In genomic region chr9:111497074-111497811, GRCm38 (mm10) we compare ENCODE assay signal across 8 mouse cellular contexts. TPM values are rescaled to one million over a fixed set of nuclear protein-coding genes. Genes with fewer than 3 reads are reported as not detected.
A peak's percentile ranks its signal among the peaks of the same experiment; 100 is the strongest.
DNase-seq lines count a peak whose midpoint lies in the region; ATAC-seq lines count a peak whose summit lies in the region.

No protein-coding gene starts in this region.

- peaks cover 7% of the 10 kb centered on the region; the same call in 1 of the 2 replicates for H3K27me3 ChIP-seq in liver, embryonic 12.5 days (replicated peaks)
- no peaks in the 10 kb centered on the region for H3K27me3 ChIP-seq in kidney, embryonic 14.5 days (ENCODE audit: control insufficient read depth, insufficient read depth, low read length)
- H3K27me3 ChIP-seq in limb, embryonic 13.5 days, result no peaks in the 10 kb centered on the region
- H3K27me3 ChIP-seq in splenic B cell, adult 2 months (ENCODE audit: control insufficient read depth, insufficient read depth, low read length, poor library complexity, severe bottlenecking), result no peaks in the 10 kb centered on the region

- H3K9ac ChIP-seq in liver, embryonic 12.5 days, result no peak overlapping the region
- no peak overlapping the region for H3K9ac ChIP-seq in kidney, embryonic 14.5 days (ENCODE audit: low read depth, low read length)
- H3K9ac ChIP-seq in limb, embryonic 13.5 days, result no peak overlapping the region

- no peaks in the 10 kb centered on the region for H3K36me3 ChIP-seq in liver, embryonic 12.5 days
- H3K36me3 ChIP-seq in kidney, embryonic 14.5 days (ENCODE audit: control insufficient read depth, insufficient read depth, low read length), result no peaks in the 10 kb centered on the region
- H3K36me3 ChIP-seq in limb, embryonic 13.5 days, result no peaks in the 10 kb centered on the region
- no peaks in the 10 kb centered on the region for H3K36me3 ChIP-seq in splenic B cell, adult 2 months (ENCODE audit: control insufficient read depth, insufficient read depth, low read length, poor library complexity, severe bottlenecking)

- no peak overlapping the region for H3K4me2 ChIP-seq in liver, embryonic 12.5 days
- H3K4me2 ChIP-seq in kidney, embryonic 14.5 days (replicated peaks; ENCODE audit: low read depth, low read length), result no peak overlapping the region
- no peak overlapping the region for H3K4me2 ChIP-seq in limb, embryonic 13.5 days (replicated peaks)

- H3K27ac ChIP-seq in liver, embryonic 12.5 days, result no peak overlapping the region
- H3K27ac ChIP-seq in kidney, embryonic 14.5 days (ENCODE audit: low read depth, low read length), result no peak overlapping the region
- H3K27ac ChIP-seq in limb, embryonic 13.5 days, result no peak overlapping the region

- 18% methylated on average over 9 of the region's 9 CpGs for WGBS in liver, embryonic 12.5 days (ENCODE audit: insufficient replicate concordance)
- 31% methylated on average over 9 of the region's 9 CpGs for WGBS in kidney, embryonic 14.5 days
- WGBS in limb, embryonic 13.5 days, result 33% methylated on average over 9 of the region's 9 CpGs

- DNase-seq in liver, result peak; percentile 70
- DNase-seq in embryo, embryonic 9.5 days (ENCODE audit: extremely low spot score), result peak; percentile 67
- peak; percentile 60 for DNase-seq in naive thymus-derived CD4-positive, alpha-beta T cell, adult 2 months (ENCODE audit: low read depth)
- DNase-seq in splenic B cell, adult 2 months (ENCODE audit: low read depth, low spot score), result peak; percentile 58

- no peak overlapping the region for H3K4me3 ChIP-seq in liver, embryonic 12.5 days
- no peak overlapping the region for H3K4me3 ChIP-seq in kidney, embryonic 14.5 days (ENCODE audit: low read length)
- H3K4me3 ChIP-seq in limb, embryonic 13.5 days, result no peak overlapping the region

- ATAC-seq in liver, embryonic 12.5 days, result no peak
- peak; percentile 90 for ATAC-seq in granulocyte monocyte progenitor cell, adult 5-6 weeks (replicated peaks; ENCODE audit: poor library complexity, severe bottlenecking)
- peak; percentile 73; the same call in 1 of the 2 replicates for ATAC-seq in kidney, embryonic 14.5 days (ENCODE audit: low FRiP score, low TSS enrichment)
- ATAC-seq in limb, embryonic 13.5 days (ENCODE audit: low FRiP score, low read depth), result peak; percentile 77

- H3K4me1 ChIP-seq in liver, embryonic 12.5 days, result no peaks in the 10 kb centered on the region
- no peaks in the 10 kb centered on the region for H3K4me1 ChIP-seq in kidney, embryonic 14.5 days (ENCODE audit: control insufficient read depth, insufficient read depth, low read length)
- H3K4me1 ChIP-seq in limb, embryonic 13.5 days, result no peaks in the 10 kb centered on the region

- no peaks in the 10 kb centered on the region for H3K9me3 ChIP-seq in liver, embryonic 12.5 days (replicated peaks)
- no peaks in the 10 kb centered on the region for H3K9me3 ChIP-seq in kidney, embryonic 14.5 days (ENCODE audit: control insufficient read depth, low read length)
- no peaks in the 10 kb centered on the region for H3K9me3 ChIP-seq in limb, embryonic 13.5 days

RNA-seq across cellular contexts. Expression of gene Dclk3, which starts 58.4 kb away (rescaled TPM):
- 0.07 and 0.13 TPM in 2 replicates for polyA plus RNA-seq in liver, embryonic 12.5 days (2016; fragmentation: Nextera tagmentation; extraction: Ambion mirVana)
- not detected in 2 replicates for total RNA-seq in granulocyte monocyte progenitor cell, adult 5-6 weeks (2014; fragmentation: Nextera tagmentation)
- total RNA-seq in granulocyte monocyte progenitor cell, adult 5-6 weeks (2017), result not detected in 2 replicates
- polyA plus RNA-seq in kidney, embryonic 14.5 days (2014; fragmentation: Nextera tagmentation; extraction: Ambion mirVana), result 1.0 and 2.0 TPM in 2 replicates
- polyA plus RNA-seq in limb, embryonic 13.5 days (2015; fragmentation: Nextera tagmentation; extraction: Ambion mirVana), result 0.42 and 0.46 TPM in 2 replicates
